Mouse (Mus musculus): ENCODE measurements around the gene Manbal. TPM values are rescaled to one million over a fixed set of nuclear protein-coding genes. Genes with fewer than 3 reads are reported as not detected.

Manbal gene
- polyA plus RNA-seq, 1 experiment from 2014 or later, result 35.9 TPM

- Histone ChIP-seq H3K27me3 (ENCODE audit: control insufficient read depth, insufficient read depth, low read length) (no peaks in the 10 kb centered on the region), H3K9ac (ENCODE audit: low read length) (no peak overlapping the region), H3K9me3 (ENCODE audit: control insufficient read depth, low read length) (no peaks in the 10 kb centered on the region), H3K4me3 (ENCODE audit: low read depth, low read length) (no peak overlapping the region), H3K27ac (ENCODE audit: low read depth, low read length) (no peak overlapping the region), H3K4me1 (ENCODE audit: control insufficient read depth, insufficient read depth, low read length) (peaks cover 5% of the 10 kb centered on the region), H3K36me3 (ENCODE audit: control insufficient read depth, insufficient read depth, low read length) (no peaks in the 10 kb centered on the region), H3K4me2 (no peak overlapping the region)
- DNase-seq (ENCODE audit: low spot score, missing footprints) (peak; percentile 80), ATAC-seq (ENCODE audit: low FRiP score) (no peak)
- whole genome bisulfite sequencing, result 57% methylated on average over 6 of the region's 6 CpGs
Observed at GRCm38 (mm10) chr2:157417229-157417628, 49.8 kb downstream of the Manbal start.

- H3K9ac ChIP-seq (ENCODE audit: low read length), result no peak within 1 kb of the TSS
- peaks cover 11% of the 10 kb centered on the region for H3K4me1 ChIP-seq (ENCODE audit: control insufficient read depth, insufficient read depth, low read length)
- WGBS, result 26% methylated on average over 13 of the region's 13 CpGs
- H3K4me2 ChIP-seq, result no peak within 1 kb of the TSS
- peak; percentile 82 for DNase-seq (ENCODE audit: low spot score, missing footprints)
- ATAC-seq (ENCODE audit: low FRiP score), result no peak
- no peaks in the 10 kb centered on the region; the same call in 1 of the 2 replicates for H3K27me3 ChIP-seq (ENCODE audit: control insufficient read depth, insufficient read depth, low read length)
- no peak within 1 kb of the TSS for H3K4me3 ChIP-seq (ENCODE audit: low read depth, low read length)
- H3K27ac ChIP-seq (ENCODE audit: low read depth, low read length), result no peak within 1 kb of the TSS
- H3K9me3 ChIP-seq (ENCODE audit: control insufficient read depth, low read length), result no peaks in the 10 kb centered on the region
- no peaks in the 10 kb centered on the region for H3K36me3 ChIP-seq (ENCODE audit: control insufficient read depth, insufficient read depth, low read length)
Observed at GRCm38 (mm10) chr2:157418206-157418605, 50.8 kb downstream of the Manbal start, which contains the start of gene Src. Src (plus strand) TSS chr2:157418444.

GRCm38 (mm10) chr2:157418609-157419071 is 51.2 kb downstream of the Manbal start:
- 3% methylated on average over 7 of the region's 7 CpGs for WGBS
- Histone ChIP-seq H3K4me2 (no peak overlapping the region), H3K9ac (ENCODE audit: low read length) (no peak overlapping the region), H3K4me1 (ENCODE audit: control insufficient read depth, insufficient read depth, low read length) (peaks cover 14% of the 10 kb centered on the region), H3K36me3 (ENCODE audit: control insufficient read depth, insufficient read depth, low read length) (no peaks in the 10 kb centered on the region), H3K27ac (ENCODE audit: low read depth, low read length) (no peak overlapping the region), H3K4me3 (ENCODE audit: low read depth, low read length) (no peak overlapping the region), H3K9me3 (ENCODE audit: control insufficient read depth, low read length) (no peaks in the 10 kb centered on the region), H3K27me3 (ENCODE audit: control insufficient read depth, insufficient read depth, low read length) (no peaks in the 10 kb centered on the region; the same call in 1 of the 2 replicates)
- DNase-seq (ENCODE audit: low spot score, missing footprints) (peak; percentile 85), ATAC-seq (ENCODE audit: low FRiP score) (0 out of 2 replicates have a peak, but pooled peaks have one; percentile 14)

GRCm38 (mm10) chr2:157419506-157419905 is 52.1 kb downstream of the Manbal start:
- Histone ChIP-seq H3K9ac (ENCODE audit: low read length) (no peak overlapping the region), H3K4me2 (no peak overlapping the region), H3K27ac (ENCODE audit: low read depth, low read length) (no peak overlapping the region), H3K27me3 (ENCODE audit: control insufficient read depth, insufficient read depth, low read length) (no peaks in the 10 kb centered on the region; the same call in 1 of the 2 replicates), H3K4me3 (ENCODE audit: low read depth, low read length) (no peak overlapping the region), H3K4me1 (ENCODE audit: control insufficient read depth, insufficient read depth, low read length) (peaks cover 17% of the 10 kb centered on the region), H3K9me3 (ENCODE audit: control insufficient read depth, low read length) (no peaks in the 10 kb centered on the region), H3K36me3 (ENCODE audit: control insufficient read depth, insufficient read depth, low read length) (no peaks in the 10 kb centered on the region)
- ATAC-seq (ENCODE audit: low FRiP score) (no peak), DNase-seq (ENCODE audit: low spot score, missing footprints) (no peak)

GRCm38 (mm10) chr2:157420404-157420803 is 53.0 kb downstream of the Manbal start:
- H3K4me1 ChIP-seq (ENCODE audit: control insufficient read depth, insufficient read depth, low read length), result peaks cover 26% of the 10 kb centered on the region
- no peak overlapping the region for H3K4me3 ChIP-seq (ENCODE audit: low read depth, low read length)
- no peak for ATAC-seq (ENCODE audit: low FRiP score)
- WGBS, result 74% methylated on average over 4 of the region's 4 CpGs
- H3K36me3 ChIP-seq (ENCODE audit: control insufficient read depth, insufficient read depth, low read length), result no peaks in the 10 kb centered on the region
- H3K9me3 ChIP-seq (ENCODE audit: control insufficient read depth, low read length), result no peaks in the 10 kb centered on the region
- DNase-seq (ENCODE audit: low spot score, missing footprints), result peak; percentile 4
- no peak overlapping the region for H3K27ac ChIP-seq (ENCODE audit: low read depth, low read length)
- H3K9ac ChIP-seq (ENCODE audit: low read length), result no peak overlapping the region
- H3K27me3 ChIP-seq (ENCODE audit: control insufficient read depth, insufficient read depth, low read length), result no peaks in the 10 kb centered on the region; the same call in 1 of the 2 replicates
- no peak overlapping the region for H3K4me2 ChIP-seq

GRCm38 (mm10) chr2:157422062-157422655 is 54.8 kb downstream of the Manbal start:
- WGBS, result 81% methylated on average over 11 of the region's 11 CpGs
- no peaks in the 10 kb centered on the region for H3K36me3 ChIP-seq (ENCODE audit: control insufficient read depth, insufficient read depth, low read length)
- no peaks in the 10 kb centered on the region for H3K9me3 ChIP-seq (ENCODE audit: control insufficient read depth, low read length)
- DNase-seq (ENCODE audit: low spot score, missing footprints) (no peak), ATAC-seq (ENCODE audit: low FRiP score) (no peak)
- no peak overlapping the region for H3K4me3 ChIP-seq (ENCODE audit: low read depth, low read length)
- H3K27ac ChIP-seq (ENCODE audit: low read depth, low read length), result no peak overlapping the region
- peaks cover 34% of the 10 kb centered on the region for H3K4me1 ChIP-seq (ENCODE audit: control insufficient read depth, insufficient read depth, low read length)
- H3K27me3 ChIP-seq (ENCODE audit: control insufficient read depth, insufficient read depth, low read length), result no peaks in the 10 kb centered on the region; the same call in 1 of the 2 replicates
- H3K4me2 ChIP-seq, result no peak overlapping the region
- 0 out of 2 replicates have a peak overlapping the region, but pooled peaks have one; percentile 12 for H3K9ac ChIP-seq (ENCODE audit: low read length)

- ATAC-seq (ENCODE audit: low FRiP score) (peak; percentile 33; the same call in 1 of the 2 replicates), DNase-seq (ENCODE audit: low spot score, missing footprints) (peak; percentile 87)
- Histone ChIP-seq H3K9ac (ENCODE audit: low read length) (peak overlapping the region; percentile 99), H3K4me2 (peak overlapping the region; percentile 62), H3K36me3 (ENCODE audit: control insufficient read depth, insufficient read depth, low read length) (no peaks in the 10 kb centered on the region), H3K9me3 (ENCODE audit: control insufficient read depth, low read length) (no peaks in the 10 kb centered on the region), H3K4me3 (ENCODE audit: low read depth, low read length) (peak overlapping the region; percentile 91), H3K27me3 (ENCODE audit: control insufficient read depth, insufficient read depth, low read length) (no peaks in the 10 kb centered on the region; the same call in 1 of the 2 replicates), H3K4me1 (ENCODE audit: control insufficient read depth, insufficient read depth, low read length) (peaks cover 37% of the 10 kb centered on the region), H3K27ac (ENCODE audit: low read depth, low read length) (no peak overlapping the region; the same call in 1 of the 2 replicates)
- 43% methylated on average over 11 of the region's 11 CpGs for WGBS
Observed at GRCm38 (mm10) chr2:157422854-157423705, 55.7 kb downstream of the Manbal start.

GRCm38 (mm10) chr2:157423706-157424125 is 56.3 kb downstream of the Manbal start:
- Histone ChIP-seq H3K4me1 (ENCODE audit: control insufficient read depth, insufficient read depth, low read length) (peaks cover 33% of the 10 kb centered on the region), H3K4me3 (ENCODE audit: low read depth, low read length) (peak overlapping the region; percentile 91)
- ATAC-seq (ENCODE audit: low FRiP score), result peak; percentile 23

More at GRCm38 (mm10) chr2:157423706-157424125, 56.3 kb downstream of the Manbal start:
- WGBS, result 8% methylated on average over 20 of the region's 21 CpGs
- H3K36me3 ChIP-seq (ENCODE audit: control insufficient read depth, insufficient read depth, low read length), result no peaks in the 10 kb centered on the region
- no peaks in the 10 kb centered on the region for H3K9me3 ChIP-seq (ENCODE audit: control insufficient read depth, low read length)
- H3K27ac ChIP-seq (ENCODE audit: low read depth, low read length), result peak overlapping the region; percentile 72
- no peaks in the 10 kb centered on the region; the same call in 1 of the 2 replicates for H3K27me3 ChIP-seq (ENCODE audit: control insufficient read depth, insufficient read depth, low read length)
- peak overlapping the region; percentile 62 for H3K4me2 ChIP-seq
- peak overlapping the region; percentile 99 for H3K9ac ChIP-seq (ENCODE audit: low read length)
- DNase-seq (ENCODE audit: low spot score, missing footprints), result peak; percentile 91

Measured in midbrain, embryonic 11.5 days (tissue).